Mouse (Mus musculus) hindbrain, embryonic 16.5 days (tissue): ENCODE results near the gene Tanc1. TPM values are rescaled to one million over a fixed set of nuclear protein-coding genes. Genes with fewer than 3 reads are reported as not detected.
"Not testable (repeated sequence)": the region's sequence is repeated elsewhere in the genome, so short reads cannot be mapped to it uniquely, and the experiment has no call there.

Experiments
- ATAC-seq: fragments of 200-750 bp; cut with Nextera tagmentation; 2 replicates; pipeline ENCODE4 v1.8.0; 2017; ENCODE audit warnings: moderate TSS enrichment, moderate library complexity
- H3K27ac ChIP-seq: fragments of 300-500 bp; sonication (generic); 2 replicates; pipeline ENCODE4 v1.5.1; 2014; ENCODE audit warnings: low read depth, mild to moderate bottlenecking, control low read depth, low read length, moderate library complexity
- H3K27me3 ChIP-seq: fragments of 300-500 bp; sonication (generic); replicated peaks from 2 replicates; pipeline ENCODE4 v1.6.1; 2014; ENCODE audit warnings: low read length; ENCODE audit not compliant: control insufficient read depth, insufficient read depth
- H3K36me3 ChIP-seq: fragments of 300-500 bp; sonication (generic); 2 replicates; pipeline ENCODE4 v1.6.1; 2014; ENCODE audit warnings: mild to moderate bottlenecking, low read length, moderate library complexity, mixed read lengths; ENCODE audit not compliant: control insufficient read depth, insufficient read depth
- H3K4me1 ChIP-seq: fragments of 300-500 bp; sonication (generic); 2 replicates; pipeline ENCODE4 v1.6.1; 2014; ENCODE audit warnings: low read depth, low read length; ENCODE audit not compliant: control insufficient read depth, insufficient read depth
- H3K4me2 ChIP-seq: fragments of 300-500 bp; sonication (generic); 2 replicates; pipeline ENCODE4 v1.6.1; 2014; ENCODE audit warnings: mild to moderate bottlenecking, low read length, control low read depth, moderate library complexity
- H3K4me3 ChIP-seq: fragments of 300-500 bp; sonication (generic); 2 replicates; pipeline ENCODE4 v1.5.1; 2014; ENCODE audit warnings: mild to moderate bottlenecking, low read length, control low read depth, moderate library complexity
- H3K9ac ChIP-seq: fragments of 300-500 bp; sonication (generic); 2 replicates; pipeline ENCODE4 v1.6.1; 2014; ENCODE audit warnings: low read depth, mild to moderate bottlenecking, control low read depth, low read length, moderate library complexity
- H3K9me3 ChIP-seq: fragments of 300-500 bp; sonication (generic); 2 replicates; pipeline ENCODE4 v1.6.1; 2014; ENCODE audit warnings: mild to moderate bottlenecking, low read length, moderate library complexity; ENCODE audit not compliant: control insufficient read depth
- WGBS: fragments of 180-500 bp; shearing (Covaris S2); extraction: QIAGEN DNeasy Blood & Tissue Kit; methylation state at CpG from one replicate; pipeline ENCODE4 v1.1.7; 2014; 5-methylcytosine and 5-hydroxymethylcytosine counted together
- polyA plus RNA-seq: library from polyadenylated mRNA; unstranded; fragments of >200 nt; fragmentation: Nextera tagmentation; extraction: Ambion mirVana; gene quantifications from 2 replicates; pipeline ENCODE4 v1.2.1, GENCODE M21; 2015

The Tanc1 gene
- polyA plus RNA-seq, 1 experiment from 2014 or later = 7.4 TPM

DNA sequence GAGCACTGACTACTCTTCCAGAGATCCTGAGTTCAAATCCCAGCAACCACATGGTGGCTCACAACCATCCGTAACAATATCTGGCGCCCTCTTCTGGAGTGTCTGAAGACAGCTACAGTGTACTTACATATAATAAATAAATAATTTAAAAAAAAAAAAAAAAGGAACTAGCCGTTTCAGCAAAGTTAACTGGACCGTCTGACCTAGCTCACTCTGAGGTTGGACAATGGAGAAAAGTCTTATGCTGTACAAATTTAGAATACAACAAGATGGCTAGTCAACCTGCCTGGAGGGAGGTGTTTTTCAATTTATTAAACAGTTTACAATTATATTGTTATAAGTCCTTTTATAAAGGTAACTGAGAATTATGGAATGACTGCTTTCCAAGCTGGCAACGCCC lies 240.0 kb downstream of the Tanc1 start:
- H3K27ac ChIP-seq, H3K9me3 ChIP-seq, H3K27me3 ChIP-seq, H3K4me1 ChIP-seq, ATAC-seq, H3K9ac ChIP-seq, H3K4me3 ChIP-seq, H3K4me2 ChIP-seq, H3K36me3 ChIP-seq: not testable (repeated sequence)
- WGBS = 80% methylated on average over 4 of the region's 5 CpGs

DNA sequence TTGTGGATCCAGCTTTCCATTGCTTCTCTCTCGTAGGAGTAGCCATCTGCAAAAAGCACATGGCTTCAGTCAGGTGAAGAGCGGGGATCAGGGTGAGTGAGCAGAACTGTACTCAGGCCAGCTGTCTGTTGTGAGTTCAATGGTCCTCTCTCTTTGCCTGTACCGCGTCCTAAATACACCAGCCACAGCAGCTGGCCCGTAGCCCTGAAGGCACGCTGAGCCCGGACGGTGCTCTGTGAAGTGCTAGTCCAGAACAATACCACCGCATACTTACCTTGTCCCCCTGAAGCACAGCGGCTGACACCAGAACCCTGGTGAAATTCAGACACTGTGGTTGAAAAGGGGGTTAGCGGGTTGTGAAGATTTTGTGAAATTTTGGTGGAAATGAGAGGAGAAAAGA lies 241.1 kb downstream of the Tanc1 start:
- H3K36me3 ChIP-seq = no peaks in the 10 kb centered on the region
- H3K27ac ChIP-seq = no peak overlapping the region
- H3K27me3 ChIP-seq = no peaks in the 10 kb centered on the region
- 65% methylated on average over 11 of the region's 11 CpGs for WGBS
- no peaks in the 10 kb centered on the region for H3K9me3 ChIP-seq
- no peaks in the 10 kb centered on the region for H3K4me1 ChIP-seq
- H3K4me3 ChIP-seq = no peak overlapping the region
- ATAC-seq = no peak
- H3K9ac ChIP-seq = no peak overlapping the region
- no peak overlapping the region for H3K4me2 ChIP-seq

DNA sequence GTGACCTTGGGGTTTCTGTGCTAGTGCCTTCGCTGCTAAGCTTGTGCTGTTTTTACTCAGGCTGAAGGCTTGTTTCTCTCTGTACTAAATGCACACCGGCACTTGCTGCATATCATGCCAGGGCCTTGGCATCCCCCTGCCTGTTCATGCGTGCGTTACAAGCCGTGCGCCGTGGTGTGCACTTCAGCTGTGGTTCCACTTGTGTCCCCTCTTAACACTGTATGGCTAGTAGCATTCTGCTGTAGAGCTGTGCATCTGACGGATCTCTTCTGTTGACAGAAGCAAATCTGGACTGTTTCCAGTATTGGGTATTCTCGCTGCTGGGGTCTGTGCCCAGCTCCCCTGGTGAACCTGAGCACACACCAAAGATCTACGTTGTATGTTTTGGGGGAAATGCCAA lies 241.7 kb downstream of the Tanc1 start:
- no peak for ATAC-seq

DNA sequence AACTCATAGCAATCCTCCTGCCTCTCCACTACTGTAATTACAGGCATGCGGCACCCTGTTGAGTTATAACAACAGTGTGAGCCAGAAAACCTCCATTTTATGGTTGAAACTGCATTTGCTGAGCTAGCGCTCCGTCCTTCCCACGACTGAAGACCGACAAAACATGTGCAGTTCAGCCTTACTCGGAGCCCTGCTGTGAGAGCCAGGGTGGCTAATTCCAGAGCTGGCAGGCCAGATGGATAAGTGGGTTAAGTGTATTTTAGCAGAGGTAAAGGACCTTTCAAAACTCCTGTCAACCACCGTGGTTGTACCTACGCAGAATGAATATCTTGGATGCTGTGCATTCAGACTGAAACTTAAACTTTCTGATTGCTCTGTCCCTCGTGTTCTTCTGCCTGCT lies 242.5 kb downstream of the Tanc1 start:
- Histone ChIP-seq H3K27me3 (no peaks in the 10 kb centered on the region), H3K9ac (no peak overlapping the region), H3K9me3 (no peaks in the 10 kb centered on the region), H3K4me2 (no peak overlapping the region), H3K27ac (no peak overlapping the region), H3K36me3 (no peaks in the 10 kb centered on the region), H3K4me1 (no peaks in the 10 kb centered on the region), H3K4me3 (no peak overlapping the region)
- 57% methylated on average over 9 of the region's 9 CpGs for WGBS
- no peak for ATAC-seq

More for the DNA sequence above, 241.7 kb downstream of the Tanc1 start:
- Histone ChIP-seq H3K36me3 (no peaks in the 10 kb centered on the region), H3K27me3 (no peaks in the 10 kb centered on the region), H3K4me3 (no peak overlapping the region), H3K9ac (no peak overlapping the region), H3K9me3 (no peaks in the 10 kb centered on the region), H3K4me2 (no peak overlapping the region), H3K4me1 (no peaks in the 10 kb centered on the region), H3K27ac (no peak overlapping the region)
- WGBS = 77% methylated on average over 10 of the region's 10 CpGs

DNA sequence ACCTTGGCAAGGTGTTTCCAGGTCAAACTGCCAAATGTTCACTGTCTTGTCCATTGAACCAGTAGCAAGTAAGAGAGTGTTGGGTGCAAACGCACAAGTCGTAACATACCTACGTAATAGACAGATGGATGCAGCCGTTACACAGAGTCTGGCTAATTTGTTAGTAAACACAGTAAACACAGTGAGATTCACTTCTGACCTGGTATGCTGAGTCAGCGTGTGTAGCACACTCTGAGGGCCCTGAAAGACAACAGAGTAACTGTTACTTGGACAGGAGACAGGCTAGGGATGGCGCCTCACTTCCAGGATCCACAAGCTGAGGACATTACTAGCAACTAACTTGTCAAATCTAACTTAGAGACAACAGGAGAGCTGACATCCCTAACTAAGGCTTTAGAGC lies 250.8 kb downstream of the Tanc1 start:
- Histone ChIP-seq H3K27ac (no peak overlapping the region), H3K9ac (no peak overlapping the region), H3K4me1 (no peaks in the 10 kb centered on the region; the same call in 1 of the 2 replicates), H3K9me3 (no peaks in the 10 kb centered on the region), H3K4me2 (no peak overlapping the region), H3K4me3 (no peak overlapping the region), H3K27me3 (no peaks in the 10 kb centered on the region), H3K36me3 (peaks cover 2% of the 10 kb centered on the region; the same call in 1 of the 2 replicates)
- no peak for ATAC-seq
- WGBS = 96% methylated on average over 6 of the region's 6 CpGs

DNA sequence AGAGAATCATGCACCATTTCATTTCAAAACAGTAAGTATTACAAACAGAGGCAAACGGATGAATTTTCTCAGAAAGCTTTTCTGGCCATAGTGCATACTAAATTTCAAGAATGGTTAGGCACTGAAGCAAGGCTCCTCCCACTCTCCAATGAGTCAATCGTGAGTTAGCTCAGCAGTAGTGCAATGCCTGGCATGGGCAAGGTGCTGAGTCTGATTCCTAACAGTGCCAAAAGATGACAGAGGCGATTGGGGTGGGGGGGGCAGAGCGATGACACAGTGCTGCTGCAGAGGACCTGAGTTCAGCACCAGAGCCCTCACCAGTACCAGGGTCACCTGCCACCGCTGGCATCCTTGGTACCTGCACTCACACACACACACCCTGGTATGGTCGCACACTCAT lies 258.7 kb downstream of the Tanc1 start:
- H3K9ac ChIP-seq = no peak overlapping the region

DNA sequence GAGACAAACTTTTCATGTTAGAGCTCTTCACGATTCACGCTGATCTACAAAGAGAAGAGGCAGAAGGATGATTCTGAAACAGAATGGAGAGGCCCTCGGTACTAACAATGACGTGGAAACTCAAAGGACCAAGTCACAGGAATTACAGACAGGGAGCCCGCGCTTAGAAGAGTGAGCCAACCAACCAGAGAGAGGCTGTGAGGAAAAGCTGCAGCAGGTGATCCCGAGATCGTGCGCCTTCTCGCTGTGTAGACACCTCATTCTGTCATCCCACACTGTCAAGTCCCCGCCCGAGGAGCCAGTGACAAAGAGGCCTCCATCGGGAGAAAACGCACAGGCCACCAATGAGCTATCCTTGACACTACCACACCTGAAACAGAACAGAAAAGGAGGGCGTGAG lies 264.6 kb downstream of the Tanc1 start:
- Histone ChIP-seq H3K27me3 (no peaks in the 10 kb centered on the region), H3K36me3 (no peaks in the 10 kb centered on the region), H3K4me2 (no peak overlapping the region), H3K4me1 (no peaks in the 10 kb centered on the region), H3K9ac (no peak overlapping the region), H3K27ac (no peak overlapping the region), H3K4me3 (no peak overlapping the region), H3K9me3 (no peaks in the 10 kb centered on the region; the same call in 1 of the 2 replicates)
- 86% methylated on average over 15 of the region's 15 CpGs for WGBS
- no peak for ATAC-seq

More for the DNA sequence above, 258.7 kb downstream of the Tanc1 start:
- Histone ChIP-seq H3K27me3 (no peaks in the 10 kb centered on the region), H3K4me3 (no peak overlapping the region), H3K4me1 (no peaks in the 10 kb centered on the region), H3K4me2 (no peak overlapping the region), H3K9me3 (no peaks in the 10 kb centered on the region), H3K36me3 (no peaks in the 10 kb centered on the region), H3K27ac (no peak overlapping the region)
- WGBS = 87% methylated on average over 6 of the region's 6 CpGs
- ATAC-seq = no peak

DNA sequence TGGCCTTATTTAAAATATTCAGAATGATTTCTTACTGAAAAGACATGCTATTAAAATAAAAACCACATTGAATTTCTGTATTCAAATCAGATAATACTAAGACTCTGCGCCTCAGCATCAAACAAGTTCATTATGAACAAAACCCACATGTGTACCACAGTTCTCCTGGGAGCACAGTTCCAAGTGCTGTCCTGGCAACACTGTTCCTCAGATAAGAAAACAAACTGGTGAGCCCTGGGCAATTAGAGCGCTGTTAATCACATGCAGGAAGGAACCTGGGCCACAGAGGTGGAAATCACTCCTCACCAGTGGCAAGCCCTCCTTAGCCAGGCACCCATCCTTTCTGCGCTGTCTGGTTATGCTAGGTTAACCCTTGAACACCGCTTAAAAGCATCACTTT lies 265.5 kb downstream of the Tanc1 start:
- 80% methylated on average over 4 of the region's 4 CpGs for WGBS
- no peak overlapping the region for H3K27ac ChIP-seq
- H3K27me3 ChIP-seq = no peaks in the 10 kb centered on the region
- no peak for ATAC-seq
- no peak overlapping the region for H3K4me2 ChIP-seq
- H3K9ac ChIP-seq = no peak overlapping the region
- H3K36me3 ChIP-seq = no peaks in the 10 kb centered on the region
- no peaks in the 10 kb centered on the region; the same call in 1 of the 2 replicates for H3K9me3 ChIP-seq
- no peak overlapping the region for H3K4me3 ChIP-seq
- no peaks in the 10 kb centered on the region for H3K4me1 ChIP-seq

DNA sequence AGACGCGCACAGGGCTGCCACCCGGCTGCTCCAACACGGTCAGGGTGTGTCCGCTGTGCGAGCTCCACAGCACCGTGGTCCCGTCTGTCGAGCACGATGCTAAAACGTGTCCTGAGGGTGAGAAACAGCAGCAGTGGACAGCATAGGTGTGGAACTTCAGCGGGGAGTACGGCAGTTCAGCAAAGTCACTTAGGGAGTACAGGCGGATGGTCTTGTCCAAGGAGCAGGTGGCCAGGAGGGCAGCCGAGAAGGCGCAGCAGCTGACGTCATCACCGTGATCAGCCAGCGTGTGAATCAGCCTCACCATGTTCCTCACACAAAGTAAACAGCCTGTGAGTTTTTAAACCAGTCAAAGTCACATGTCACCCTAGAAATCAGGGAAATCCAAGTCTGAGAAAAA lies 266.4 kb downstream of the Tanc1 start:
- H3K36me3 ChIP-seq = no peaks in the 10 kb centered on the region
- no peak overlapping the region for H3K4me2 ChIP-seq
- H3K27me3 ChIP-seq = no peaks in the 10 kb centered on the region
- no peak for ATAC-seq
- H3K9me3 ChIP-seq = no peaks in the 10 kb centered on the region; the same call in 1 of the 2 replicates
- WGBS = 74% methylated on average over 19 of the region's 19 CpGs
- no peaks in the 10 kb centered on the region for H3K4me1 ChIP-seq
- H3K4me3 ChIP-seq = no peak overlapping the region
- H3K27ac ChIP-seq = no peak overlapping the region
- H3K9ac ChIP-seq = no peak overlapping the region

DNA sequence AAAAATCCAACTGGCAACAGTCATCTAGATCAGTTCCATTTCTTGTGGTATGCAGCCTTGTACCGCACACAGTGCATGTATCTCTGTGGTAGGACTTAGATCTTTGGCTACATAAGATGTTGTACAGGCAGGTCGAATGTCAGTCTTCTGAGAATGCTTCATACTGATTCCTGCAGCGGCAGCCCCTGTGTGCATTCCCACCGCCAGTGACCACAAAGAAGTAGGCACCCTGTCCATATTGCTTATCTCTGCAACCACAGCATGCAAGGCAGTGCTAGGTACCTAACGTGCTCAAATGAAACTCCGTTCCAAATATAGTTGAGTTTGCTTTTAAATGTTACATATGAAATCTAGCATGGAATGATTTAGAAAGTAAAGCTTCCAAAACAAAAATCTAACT lies 269.6 kb downstream of the Tanc1 start:
- 79% methylated on average over 6 of the region's 6 CpGs for WGBS
- H3K36me3 ChIP-seq = no peaks in the 10 kb centered on the region
- H3K4me1 ChIP-seq = no peaks in the 10 kb centered on the region
- no peak overlapping the region for H3K9ac ChIP-seq
- no peaks in the 10 kb centered on the region for H3K27me3 ChIP-seq
- no peak for ATAC-seq
- peak overlapping the region; percentile 72 for H3K4me2 ChIP-seq
- H3K27ac ChIP-seq = no peak overlapping the region
- no peaks in the 10 kb centered on the region; the same call in 1 of the 2 replicates for H3K9me3 ChIP-seq
- H3K4me3 ChIP-seq = peak overlapping the region; percentile 83
